Mouse (Mus musculus) effector memory CD4-positive, alpha-beta T cell, adult 7 months (primary cell): ENCODE data around the gene Vmn2r54. TPM values are rescaled to one million over a fixed set of nuclear protein-coding genes. Genes with fewer than 3 reads are reported as not detected.

ENCODE experiments used
- polyA plus RNA-seq: library from polyadenylated mRNA; unstranded; fragments of 100-300 nt; shearing (Covaris generic); gene quantifications from one replicate; pipeline ENCODE4 v1.2.1, GENCODE M21; 2017

Vmn2r54 gene
- polyA plus RNA-seq, result not detected

GRCm38 (mm10) chr7:12640219-12640618 is at the start of gene Vmn2r54:
Gene Vmn2r54 (minus strand): TSS chr7:12640319.

GRCm38 (mm10) chr7:12684903-12685302 is 44.8 kb upstream of the Vmn2r54 start, which contains the start of gene Vmn2r55:
Gene Vmn2r55 (minus strand): TSS chr7:12685003.

GRCm38 (mm10) chr7:12608688-12609087 is 31.4 kb downstream of the Vmn2r54 start, which contains the start of gene Vmn2r53:
Gene Vmn2r53 (minus strand): TSS chr7:12608788.

Other genes starting within 250 kb of the Vmn2r54 start
- gene Zfp551, start 217.6 kb downstream of the Vmn2r54 start, polyA plus RNA-seq, result 1.9 TPM
- gene Zfp606, start 162.0 kb downstream of the Vmn2r54 start, polyA plus RNA-seq, result 2.3 TPM
- not detected for gene 2900092C05Rik, start 127.8 kb downstream of the Vmn2r54 start, polyA plus RNA-seq
- gene Vmn2r53, start 31.5 kb downstream of the Vmn2r54 start, polyA plus RNA-seq, result 0.11 TPM
- gene Vmn2r55, start 44.7 kb upstream of the Vmn2r54 start, polyA plus RNA-seq, result not detected
- gene Vmn2r56, start 94.7 kb upstream of the Vmn2r54 start, polyA plus RNA-seq, result not detected
- 14.1 TPM for gene Zscan18, start 163.3 kb upstream of the Vmn2r54 start, polyA plus RNA-seq
- 6.6 TPM for gene Zfp329, start 178.5 kb upstream of the Vmn2r54 start, polyA plus RNA-seq
- gene Zfp110, start 194.4 kb upstream of the Vmn2r54 start, polyA plus RNA-seq, result 97.7 TPM
- 0.33 TPM for gene Zfp128, start 240.9 kb upstream of the Vmn2r54 start, polyA plus RNA-seq